9 mouse cellular contexts compared by ENCODE assay signal in genomic region chr12:71954180-71954935, GRCm38 (mm10).
A peak's percentile ranks its signal among the peaks of the same experiment; 100 is the strongest.
DNase-seq lines count a peak whose midpoint lies in the region; ATAC-seq and TF ChIP-seq lines count a peak whose summit lies in the region.
"Had no signal": no experiment of that assay in that cellular context is flagged by ENCODE, and none has a peak within 500 bp of the region (broad histone marks: within the 10 kb centered on the region; RNA-seq: fewer than 3 reads in every experiment).

No protein-coding gene starts in this region.

- H3K27ac ChIP-seq in forebrain, embryonic 15.5 days (replicated peaks): peak overlapping the region; percentile 75
- H3K27ac ChIP-seq in forebrain, embryonic 11.5 days (ENCODE audit: low read depth, low read length): no peak overlapping the region
- H3K27ac ChIP-seq in kidney, postnatal 0 days: no peak overlapping the region
- no peak overlapping the region for H3K27ac ChIP-seq in thymus, adult 2 months (ENCODE audit: control insufficient read depth, insufficient read depth, low read length)
- H3K27ac ChIP-seq: limb, embryonic 15.5 days had no signal

- DNase-seq in forebrain, embryonic 11.5 days (ENCODE audit: low spot score): no peak
- DNase-seq in kidney, postnatal 0 days (ENCODE audit: low spot score): peak; percentile 73
- DNase-seq in kidney, postnatal 25 days: no peak
- peak; percentile 92 for DNase-seq in Muller cell, postnatal 12 days (ENCODE audit: inconsistent ontology term)
- DNase-seq in layer of hippocampus, adult 9-10 months (ENCODE audit: low spot score): peak; percentile 79
- no peak for DNase-seq in thymus, adult 2 months
- DNase-seq in urinary bladder, postnatal 4 days (ENCODE audit: low spot score in 2 of 2): no peak

- H3K9ac ChIP-seq in forebrain, embryonic 15.5 days (replicated peaks): no peak overlapping the region
- no peak overlapping the region for H3K9ac ChIP-seq in forebrain, embryonic 11.5 days (ENCODE audit: low read length)
- H3K9ac ChIP-seq in kidney, postnatal 0 days (ENCODE audit: low read depth, low read length): no peak overlapping the region
- H3K9ac ChIP-seq: limb, embryonic 15.5 days had no signal

- H3K4me1 ChIP-seq in forebrain, embryonic 15.5 days: peaks cover 47% of the 10 kb centered on the region
- peaks cover 3% of the 10 kb centered on the region; the same call in 1 of the 2 replicates for H3K4me1 ChIP-seq in forebrain, embryonic 11.5 days (replicated peaks; ENCODE audit: control insufficient read depth, insufficient read depth, low read length)
- no peaks in the 10 kb centered on the region for H3K4me1 ChIP-seq in kidney, postnatal 0 days (replicated peaks; ENCODE audit: insufficient read depth, low read length)
- H3K4me1 ChIP-seq in thymus, adult 2 months (replicated peaks; ENCODE audit: control insufficient read depth, insufficient read depth, low read length): 0 out of 2 replicates have a peak, but pooled peaks cover 5% of the 10 kb centered on the region
- H3K4me1 ChIP-seq: limb, embryonic 15.5 days had no signal

- no peak for ATAC-seq in forebrain, embryonic 15.5 days (replicated peaks)
- ATAC-seq in forebrain, embryonic 11.5 days (replicated peaks; ENCODE audit: low FRiP score): no peak
- no peak for ATAC-seq in kidney, postnatal 0 days (replicated peaks; ENCODE audit: low FRiP score, low read depth)

- H3K36me3 ChIP-seq in forebrain, embryonic 15.5 days: peaks cover 32% of the 10 kb centered on the region
- no peaks in the 10 kb centered on the region; the same call in 1 of the 2 replicates for H3K36me3 ChIP-seq in forebrain, embryonic 11.5 days (ENCODE audit: control insufficient read depth, insufficient read depth, low read length)
- H3K36me3 ChIP-seq in kidney, postnatal 0 days (ENCODE audit: insufficient read depth, low read length): peaks cover 14% of the 10 kb centered on the region; the same call in 1 of the 2 replicates
- no peaks in the 10 kb centered on the region for H3K36me3 ChIP-seq in thymus, adult 2 months (ENCODE audit: control insufficient read depth, insufficient read depth, low read length)

- no peak overlapping the region for H3K4me3 ChIP-seq in forebrain, embryonic 15.5 days
- no peak overlapping the region for H3K4me3 ChIP-seq in forebrain, embryonic 11.5 days (ENCODE audit: low read depth, low read length)
- no peak overlapping the region for H3K4me3 ChIP-seq in kidney, postnatal 0 days (replicated peaks; ENCODE audit: low read depth, low read length)
- no peak overlapping the region for H3K4me3 ChIP-seq in thymus, adult 2 months (ENCODE audit: control insufficient read depth, insufficient read depth, low read length)
- H3K4me3 ChIP-seq: limb, embryonic 15.5 days had no signal

- H3K27me3 ChIP-seq in forebrain, embryonic 15.5 days: no peaks in the 10 kb centered on the region
- no peaks in the 10 kb centered on the region for H3K27me3 ChIP-seq in forebrain, embryonic 11.5 days (ENCODE audit: control insufficient read depth, insufficient read depth, low read length)
- H3K27me3 ChIP-seq in kidney, postnatal 0 days (ENCODE audit: insufficient read depth, low read length): no peaks in the 10 kb centered on the region
- no peaks in the 10 kb centered on the region for H3K27me3 ChIP-seq in thymus, adult 2 months (ENCODE audit: control insufficient read depth, insufficient read depth, low read length)
- H3K27me3 ChIP-seq: limb, embryonic 15.5 days had no signal

- H3K4me2 ChIP-seq in forebrain, embryonic 15.5 days (replicated peaks): no peak overlapping the region
- no peak overlapping the region for H3K4me2 ChIP-seq in forebrain, embryonic 11.5 days (ENCODE audit: low read depth, low read length, severe bottlenecking)
- no peak overlapping the region for H3K4me2 ChIP-seq in kidney, postnatal 0 days (ENCODE audit: low read length)
- H3K4me2 ChIP-seq: limb, embryonic 15.5 days had no signal

- no peak for TF ChIP-seq POLR2A in thymus, adult 2 months (IDR thresholded peaks at IDR 0.05; ENCODE audit: control insufficient read depth, extremely low read depth, insufficient read depth, low read length, poor library complexity)

- WGBS in forebrain, embryonic 15.5 days: 38% methylated on average over 5 of the region's 5 CpGs
- WGBS in forebrain, embryonic 11.5 days: 82% methylated on average over 5 of the region's 5 CpGs
- WGBS in kidney, postnatal 0 days: 58% methylated on average over 5 of the region's 5 CpGs
- 94% methylated on average over 5 of the region's 5 CpGs for WGBS in thymus, adult 2 months

- no peaks in the 10 kb centered on the region for H3K9me3 ChIP-seq in forebrain, embryonic 15.5 days
- H3K9me3 ChIP-seq in forebrain, embryonic 11.5 days (ENCODE audit: control insufficient read depth, low read length): no peaks in the 10 kb centered on the region
- H3K9me3 ChIP-seq in kidney, postnatal 0 days (replicated peaks; ENCODE audit: low read length): no peaks in the 10 kb centered on the region
- H3K9me3 ChIP-seq: limb, embryonic 15.5 days had no signal

- no peak for TF ChIP-seq CTCF in kidney, postnatal 0 days (IDR thresholded peaks at IDR 0.05; ENCODE audit: low read depth)
- TF ChIP-seq CTCF in thymus, adult 2 months (IDR thresholded peaks at IDR 0.05; ENCODE audit: borderline replicate concordance, control insufficient read depth, extremely low read depth, insufficient read depth, low read length, poor library complexity): no peak

Comparison
In these comparisons a context has a peak if more than half of its experiments do, and no peak if none do; other contexts are left out.
1. DNase-seq: peak in kidney, postnatal 0 days (single experiment), Muller cell, postnatal 12 days (single experiment) and layer of hippocampus, adult 9-10 months (single experiment); none in forebrain, embryonic 11.5 days (single experiment), kidney, postnatal 25 days (0 of 2), thymus, adult 2 months (single experiment) and urinary bladder, postnatal 4 days (0 of 2).